Mouse (Mus musculus): ENCODE measurements around the gene H2afv.

The H2afv gene

GRCm38 (mm10) chr11:6414751-6415550, 29.3 kb downstream of the H2afv start, which contains the start of gene Ppia:
Gene Ppia (plus strand): TSS chr11:6415443.
- WGBS: 13% methylated on average over 21 of the region's 21 CpGs

DNA sequence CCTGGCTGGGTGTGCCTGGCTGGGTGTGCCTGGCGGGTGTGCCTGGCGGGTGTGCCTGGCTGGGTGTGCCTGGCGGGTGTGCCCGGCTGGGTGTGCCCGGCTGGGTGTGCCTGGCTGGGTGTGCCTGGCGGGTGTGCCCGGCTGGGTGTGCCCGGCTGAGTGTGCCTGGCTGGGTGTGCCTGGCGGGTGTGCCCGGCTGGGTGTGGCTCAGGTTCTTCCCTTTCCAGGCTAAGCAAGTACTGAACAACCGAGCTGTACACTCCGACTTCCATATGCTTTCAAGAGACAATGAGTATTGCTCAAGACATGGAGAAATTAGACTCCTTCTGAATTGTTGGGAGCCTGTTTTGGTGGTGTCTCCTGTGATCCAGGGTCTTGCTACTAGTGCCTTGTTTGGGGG, 31.0 kb downstream of the H2afv start:
- 88% methylated on average over 12 of the region's 12 CpGs for WGBS

- under 1% methylated on average over 5 of the region's 5 CpGs for WGBS
These were observed 32.6 kb downstream of the H2afv start for GRCm38 (mm10) chr11:6411684-6412083.

- WGBS: 83% methylated on average over 5 of the region's 5 CpGs
These were observed 33.5 kb downstream of the H2afv start for GRCm38 (mm10) chr11:6410755-6411154.

GRCm38 (mm10) chr11:6410050-6410602, 34.1 kb downstream of the H2afv start:
- WGBS: 21% methylated on average over 5 of the region's 5 CpGs

- 76% methylated on average over 3 of the region's 3 CpGs for WGBS
These were observed 37.1 kb downstream of the H2afv start for GRCm38 (mm10) chr11:6407162-6407621.

GRCm38 (mm10) chr11:6406251-6407161, 37.7 kb downstream of the H2afv start:
- WGBS: 33% methylated on average over 14 of the region's 14 CpGs

GRCm38 (mm10) chr11:6405591-6406081, 38.6 kb downstream of the H2afv start:
- 47% methylated on average over 4 of the region's 4 CpGs for WGBS

GRCm38 (mm10) chr11:6404699-6405566, 39.3 kb downstream of the H2afv start:
- WGBS: 59% methylated on average over 9 of the region's 9 CpGs

DNA sequence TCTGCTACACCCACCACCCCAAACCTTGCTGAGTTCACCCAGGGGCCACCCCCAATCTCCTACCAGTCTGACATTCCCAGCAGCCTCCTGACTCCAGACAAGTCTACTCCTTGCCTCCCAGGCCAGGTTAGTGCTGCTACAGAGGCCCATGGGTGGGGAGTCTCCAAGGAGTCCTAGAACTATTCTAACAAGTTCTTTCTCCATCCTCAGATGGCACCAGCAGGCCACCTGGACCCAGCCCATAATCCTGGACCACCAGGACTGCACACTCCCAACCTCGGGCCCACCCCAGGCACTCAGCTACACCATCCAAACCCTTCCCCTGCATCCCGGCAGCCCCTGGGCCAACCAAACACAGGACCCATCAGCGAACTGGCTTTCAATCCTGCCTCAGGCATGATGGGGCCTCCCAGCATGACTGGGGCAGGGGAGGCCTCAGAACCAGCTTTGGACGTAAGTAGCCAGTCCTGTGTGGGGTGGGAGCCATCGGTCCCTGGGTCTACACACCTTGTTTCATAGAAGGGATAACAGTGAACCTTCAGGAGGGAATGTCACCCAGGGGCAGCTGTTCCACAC, 40.3 kb downstream of the H2afv start:
- WGBS: 87% methylated on average over 5 of the region's 5 CpGs

DNA sequence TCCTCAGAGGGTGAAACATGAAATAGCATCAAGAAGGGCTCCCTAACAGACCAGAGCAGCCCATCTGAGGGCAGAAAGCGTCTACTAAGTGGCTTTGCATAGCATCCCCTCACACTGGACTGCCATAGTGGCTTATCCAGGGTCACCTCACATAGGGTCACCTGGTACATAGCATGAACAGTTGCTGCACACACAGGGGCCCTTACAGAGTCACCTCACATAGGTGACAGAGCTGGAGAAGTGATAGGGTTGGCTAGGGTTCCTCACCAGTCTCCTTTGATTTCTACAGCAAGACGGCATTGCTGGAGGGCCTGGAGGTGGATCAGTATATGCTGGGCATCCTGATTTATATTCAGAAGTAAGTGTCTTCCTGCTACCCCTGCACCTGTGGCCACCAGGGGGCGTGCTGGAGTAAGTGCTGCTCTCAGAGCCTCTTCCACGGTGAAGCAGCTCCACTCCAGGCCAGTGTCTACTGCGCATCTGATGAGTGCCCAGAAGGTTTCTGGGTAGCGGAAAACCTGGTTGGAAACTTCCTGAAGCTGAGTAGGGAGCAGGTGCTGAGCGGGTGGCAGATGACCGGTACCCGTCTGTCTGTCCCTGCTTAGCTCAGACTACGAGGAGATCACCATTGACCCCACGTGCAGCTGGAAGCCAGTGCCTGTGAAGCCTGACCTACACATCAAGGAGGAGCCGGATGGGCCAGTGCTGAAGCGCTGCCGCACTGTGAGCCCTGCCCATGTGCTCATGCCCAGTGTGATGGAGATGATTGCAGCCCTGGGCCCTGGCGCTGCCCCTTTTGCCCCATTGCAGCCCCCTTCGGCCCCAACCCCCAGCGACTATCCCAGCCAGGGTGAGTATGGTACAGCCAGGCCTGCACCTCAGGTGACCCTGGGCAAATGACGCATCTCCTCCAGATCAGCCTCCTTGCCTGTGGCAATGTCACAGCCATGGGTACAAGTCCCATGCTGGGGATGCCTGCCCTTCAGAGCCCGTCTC, 41.4 kb downstream of the H2afv start:
- WGBS: 84% methylated on average over 19 of the region's 19 CpGs

GRCm38 (mm10) chr11:6398141-6398540, 46.1 kb downstream of the H2afv start:
- WGBS: 71% methylated on average over 10 of the region's 10 CpGs

GRCm38 (mm10) chr11:6395565-6395964, 48.7 kb downstream of the H2afv start:
- WGBS: 83% methylated on average over 5 of the region's 5 CpGs

DNA sequence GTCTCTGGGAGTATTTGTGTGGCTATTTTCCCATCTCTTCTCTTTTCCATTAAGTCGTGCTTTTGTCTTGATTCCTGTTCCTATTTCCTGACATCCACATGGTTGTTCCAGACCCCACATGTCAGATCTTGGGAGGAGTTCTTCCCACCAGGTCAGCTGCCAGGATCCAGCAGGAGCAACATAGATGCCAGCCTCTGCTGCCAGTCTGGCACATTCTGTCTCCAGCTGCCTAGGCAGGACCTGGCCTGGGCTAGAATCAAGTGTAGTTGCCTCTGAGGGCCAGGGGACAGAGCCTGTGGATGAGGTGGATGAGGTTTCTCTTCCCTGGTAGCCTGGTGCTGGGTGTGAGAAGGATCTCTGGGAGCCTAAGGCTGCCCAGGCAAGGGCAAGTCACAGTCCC, 50.4 kb downstream of the H2afv start:
- 19% methylated on average over 1 of the region's 1 CpGs for WGBS

- 70% methylated on average over 6 of the region's 6 CpGs for WGBS
These were observed 51.4 kb downstream of the H2afv start for GRCm38 (mm10) chr11:6392857-6393256.

DNA sequence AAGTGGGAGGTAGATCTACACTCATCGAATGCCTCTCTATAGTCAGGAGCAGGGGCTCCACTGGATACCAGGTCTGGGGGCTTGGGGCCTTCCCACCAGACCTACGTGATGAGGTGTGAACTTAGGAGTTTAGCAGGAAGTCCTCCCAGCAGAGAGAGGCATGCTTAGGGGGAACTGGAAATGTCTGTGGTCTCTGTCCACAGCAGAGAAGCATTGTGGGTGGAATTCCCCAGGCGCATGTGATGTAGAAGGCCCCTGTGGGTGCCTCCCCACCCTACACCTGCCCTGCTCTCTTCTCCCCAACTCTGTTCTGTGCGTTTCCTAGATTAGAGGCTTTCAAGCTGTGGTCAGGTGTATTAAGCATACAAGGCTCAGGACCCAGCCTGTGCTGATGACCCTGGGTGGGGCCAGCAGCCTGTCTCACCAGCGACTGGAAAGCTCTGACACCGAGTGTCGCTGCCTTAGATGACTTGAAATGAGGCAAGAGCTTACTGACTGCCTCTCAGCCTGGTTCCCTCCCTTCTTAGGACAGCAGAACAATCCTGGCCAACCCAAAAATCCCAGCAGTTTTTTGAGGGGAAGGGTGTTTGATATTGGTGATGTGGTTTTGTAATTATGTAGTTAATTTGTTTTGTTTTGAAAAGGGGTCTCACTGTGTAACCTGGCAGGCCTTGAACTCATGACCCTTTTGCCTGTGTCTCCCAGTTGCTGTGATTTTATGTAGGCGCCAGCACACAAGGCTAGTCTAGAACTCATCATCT, 52.5 kb downstream of the H2afv start:
- 77% methylated on average over 8 of the region's 8 CpGs for WGBS

GRCm38 (mm10) chr11:6390376-6391053, 53.7 kb downstream of the H2afv start:
- 71% methylated on average over 8 of the region's 8 CpGs for WGBS

DNA sequence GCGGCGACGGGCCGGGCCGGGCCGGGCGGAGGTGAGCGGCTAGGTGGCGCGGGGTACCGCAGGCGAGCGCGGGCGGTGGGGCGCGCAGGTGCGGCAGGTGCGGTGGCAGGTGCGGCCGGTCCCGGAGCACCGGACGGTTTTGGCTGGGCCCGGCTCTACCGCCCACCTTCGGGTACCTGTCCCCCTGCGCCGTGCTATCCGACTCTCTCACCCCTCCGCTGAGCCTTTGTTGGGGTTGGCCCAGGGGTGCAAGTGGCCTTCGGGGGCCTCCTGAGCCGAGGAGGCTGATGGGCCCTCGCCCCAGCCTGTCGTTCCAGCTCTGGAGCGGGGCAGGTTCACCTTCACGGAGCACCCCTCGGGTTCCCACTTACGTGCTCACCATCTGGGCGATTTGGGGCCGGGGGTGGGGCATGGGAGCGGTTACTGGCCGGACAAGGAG, 54.7 kb downstream of the H2afv start:
- WGBS: under 1% methylated on average over 43 of the region's 43 CpGs
